ENCODE assay signal across 10 mouse cellular contexts in the genomic region with DNA sequence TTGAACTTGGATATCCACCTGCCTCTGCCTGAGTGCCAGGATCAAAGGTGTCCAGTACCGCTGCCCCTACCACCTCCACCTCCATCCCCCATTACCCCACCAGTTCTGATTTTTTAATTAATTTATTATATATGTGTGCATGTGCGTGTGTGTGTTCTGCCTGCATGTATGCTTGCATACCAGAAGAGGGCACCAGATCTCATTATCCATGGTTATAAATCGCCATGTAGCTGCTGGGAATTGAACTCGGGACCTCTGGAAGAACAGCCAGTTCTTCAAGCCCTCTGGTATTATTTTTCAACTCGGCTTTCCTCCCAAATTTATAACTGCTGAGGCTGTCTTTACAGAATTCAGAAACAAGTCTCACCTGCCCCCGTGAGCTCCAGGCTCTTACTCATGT. TPM values are rescaled to one million over a fixed set of nuclear protein-coding genes. Genes with fewer than 3 reads are reported as not detected.
DNase-seq lines count a peak whose midpoint lies in the region; ATAC-seq and TF ChIP-seq lines count a peak whose summit lies in the region.
"Had no signal": no experiment of that assay in that cellular context is flagged by ENCODE, and none has a peak within 500 bp of the region (broad histone marks: within the 10 kb centered on the region; RNA-seq: fewer than 3 reads in every experiment).

No protein-coding gene starts in this region.

- H3K9me3 ChIP-seq in kidney, embryonic 16.5 days (ENCODE audit: low read length), result no peaks in the 10 kb centered on the region
- H3K9me3 ChIP-seq in hindbrain, embryonic 16.5 days (ENCODE audit: control insufficient read depth, low read length), result no peaks in the 10 kb centered on the region
- no peaks in the 10 kb centered on the region for H3K9me3 ChIP-seq in midbrain, embryonic 16.5 days (replicated peaks; ENCODE audit: control insufficient read depth, low read length, poor library complexity, severe bottlenecking)

- 96% methylated on average over 6 of the region's 6 CpGs for WGBS in kidney, embryonic 16.5 days
- 97% methylated on average over 6 of the region's 6 CpGs for WGBS in hindbrain, embryonic 16.5 days
- 96% methylated on average over 6 of the region's 6 CpGs for WGBS in midbrain, embryonic 16.5 days

- H3K4me3 ChIP-seq in kidney, embryonic 16.5 days (ENCODE audit: low read length), result peak overlapping the region; percentile 89
- peak overlapping the region; percentile 85 for H3K4me3 ChIP-seq in bone marrow macrophage, adult 2 months (ENCODE audit: insufficient read depth, low read length)
- no peak overlapping the region for H3K4me3 ChIP-seq in hindbrain, embryonic 16.5 days (ENCODE audit: low read length)
- H3K4me3 ChIP-seq in midbrain, embryonic 16.5 days (ENCODE audit: low read depth, low read length), result peak overlapping the region; percentile 83

- no peak for TF ChIP-seq CTCF in bone marrow macrophage, adult 2 months (IDR thresholded peaks at IDR 0.05; ENCODE audit: low read depth, low read length)

- no peak for TF ChIP-seq POLR2A in bone marrow macrophage, adult 2 months (IDR thresholded peaks at IDR 0.05; ENCODE audit: borderline replicate concordance, low read depth, low read length)

- peaks cover 24% of the 10 kb centered on the region for H3K36me3 ChIP-seq in kidney, embryonic 16.5 days (ENCODE audit: insufficient read depth, low read length)
- H3K36me3 ChIP-seq in hindbrain, embryonic 16.5 days (ENCODE audit: control insufficient read depth, insufficient read depth, low read length), result peaks cover 17% of the 10 kb centered on the region
- peaks cover 18% of the 10 kb centered on the region for H3K36me3 ChIP-seq in midbrain, embryonic 16.5 days (ENCODE audit: control insufficient read depth, insufficient read depth, low read length)

- H3K9ac ChIP-seq in kidney, embryonic 16.5 days (replicated peaks; ENCODE audit: low read length), result peak overlapping the region; percentile 84; the same call in 1 of the 2 replicates
- no peak overlapping the region for H3K9ac ChIP-seq in hindbrain, embryonic 16.5 days (ENCODE audit: low read depth, low read length)
- H3K9ac ChIP-seq in midbrain, embryonic 16.5 days (ENCODE audit: low read depth, low read length), result no peak overlapping the region

- no peak for ATAC-seq in kidney, embryonic 16.5 days (ENCODE audit: low FRiP score, low TSS enrichment)
- ATAC-seq in hindbrain, embryonic 16.5 days, result no peak
- no peak for ATAC-seq in midbrain, embryonic 16.5 days

- no peaks in the 10 kb centered on the region for H3K27me3 ChIP-seq in kidney, embryonic 16.5 days (ENCODE audit: insufficient read depth, low read length)
- H3K27me3 ChIP-seq in hindbrain, embryonic 16.5 days (replicated peaks; ENCODE audit: control insufficient read depth, insufficient read depth, low read length), result no peaks in the 10 kb centered on the region
- no peaks in the 10 kb centered on the region for H3K27me3 ChIP-seq in midbrain, embryonic 16.5 days (ENCODE audit: control insufficient read depth, insufficient read depth, low read depth, low read length)

- H3K4me1 ChIP-seq in kidney, embryonic 16.5 days (ENCODE audit: insufficient read depth, low read length), result peaks cover 14% of the 10 kb centered on the region
- H3K4me1 ChIP-seq in bone marrow macrophage, adult 2 months (ENCODE audit: control insufficient read depth, insufficient read depth, low read length), result peaks cover 2% of the 10 kb centered on the region; the same call in 1 of the 2 replicates
- peaks cover 9% of the 10 kb centered on the region for H3K4me1 ChIP-seq in hindbrain, embryonic 16.5 days (ENCODE audit: control insufficient read depth, insufficient read depth, low read depth, low read length)
- H3K4me1 ChIP-seq in midbrain, embryonic 16.5 days (ENCODE audit: control insufficient read depth, insufficient read depth, low read length), result peaks cover 12% of the 10 kb centered on the region

- H3K4me2 ChIP-seq in kidney, embryonic 16.5 days (replicated peaks; ENCODE audit: low read depth, low read length), result peak overlapping the region; percentile 83
- peak overlapping the region; percentile 59 for H3K4me2 ChIP-seq in hindbrain, embryonic 16.5 days (ENCODE audit: low read length)
- peak overlapping the region; percentile 83 for H3K4me2 ChIP-seq in midbrain, embryonic 16.5 days (ENCODE audit: low read length)

- no peak for DNase-seq in kidney, postnatal 36 days
- no peak for DNase-seq in testis, postnatal 14 days (ENCODE audit: low spot score)
- no peak for DNase-seq in adrenal gland, postnatal 4 days (ENCODE audit: low spot score in 2 of 2)
- DNase-seq in layer of hippocampus, adult 8-10 months (ENCODE audit: low spot score in 2 of 2), result no peak
- DNase-seq: cerebellum, adult 2 months; thymus, adult 18-20 months had no signal

- H3K27ac ChIP-seq in kidney, embryonic 16.5 days (ENCODE audit: low read length), result no peak overlapping the region
- peak overlapping the region; percentile 59; the same call in 1 of the 2 replicates for H3K27ac ChIP-seq in bone marrow macrophage, adult 2 months (ENCODE audit: insufficient read depth, low read depth, low read length)
- H3K27ac ChIP-seq in hindbrain, embryonic 16.5 days (ENCODE audit: low read depth, low read length), result no peak overlapping the region
- H3K27ac ChIP-seq in midbrain, embryonic 16.5 days (ENCODE audit: low read length), result no peak overlapping the region

RNA-seq across cellular contexts. Expression of gene Wdr4, which starts 8.8 kb away (rescaled TPM):
- polyA plus RNA-seq in kidney, embryonic 16.5 days (2015; fragmentation: Nextera tagmentation; extraction: Ambion mirVana), result 51.6 and 57.8 TPM in 2 replicates
- polyA plus RNA-seq in bone marrow macrophage, adult 2 months (2012; ENCODE audit: insufficient read depth, insufficient read length, missing spikeins), result 11.3 and 13.8 TPM in 2 replicates
- polyA plus RNA-seq in hindbrain, embryonic 16.5 days (2015; fragmentation: Nextera tagmentation; extraction: Ambion mirVana), result 38.1 and 41.2 TPM in 2 replicates
- polyA plus RNA-seq in midbrain, embryonic 16.5 days (2015; fragmentation: Nextera tagmentation; extraction: Ambion mirVana), result 38.5 and 43.7 TPM in 2 replicates
- 10 to 100 TPM; 31.4 to 33.7 TPM for total RNA-seq in adrenal gland, postnatal 4 days (2021)
- total RNA-seq in layer of hippocampus, adult 8-10 months (2022), result 10 to 100 TPM; 20.3 to 32.1 (median 23.7) TPM

RNA-seq across cellular contexts. Expression of gene Ndufv3, which starts 9.0 kb away (rescaled TPM):
- 262 and 271 TPM in 2 replicates for polyA plus RNA-seq in kidney, embryonic 16.5 days (2015; fragmentation: Nextera tagmentation; extraction: Ambion mirVana)
- 132 and 146 TPM in 2 replicates for polyA plus RNA-seq in bone marrow macrophage, adult 2 months (2012; ENCODE audit: insufficient read depth, insufficient read length, missing spikeins)
- 431 and 478 TPM in 2 replicates for polyA plus RNA-seq in hindbrain, embryonic 16.5 days (2015; fragmentation: Nextera tagmentation; extraction: Ambion mirVana)
- 400 and 424 TPM in 2 replicates for polyA plus RNA-seq in midbrain, embryonic 16.5 days (2015; fragmentation: Nextera tagmentation; extraction: Ambion mirVana)
- total RNA-seq in adrenal gland, postnatal 4 days (2021), result 100 to 1,000 TPM; 359 to 397 TPM
- 100 to 1,000 TPM; 239 to 270 (median 244) TPM for total RNA-seq in layer of hippocampus, adult 8-10 months (2022)

RNA-seq across cellular contexts. Expression of gene Pknox1, which starts 53.6 kb away (rescaled TPM):
- polyA plus RNA-seq in kidney, embryonic 16.5 days (2015; fragmentation: Nextera tagmentation; extraction: Ambion mirVana), result 38.2 and 44.5 TPM in 2 replicates
- 14.3 and 18.6 TPM in 2 replicates for polyA plus RNA-seq in bone marrow macrophage, adult 2 months (2012; ENCODE audit: insufficient read depth, insufficient read length, missing spikeins)
- 33.0 and 35.1 TPM in 2 replicates for polyA plus RNA-seq in hindbrain, embryonic 16.5 days (2015; fragmentation: Nextera tagmentation; extraction: Ambion mirVana)
- polyA plus RNA-seq in midbrain, embryonic 16.5 days (2015; fragmentation: Nextera tagmentation; extraction: Ambion mirVana), result 18.8 and 25.0 TPM in 2 replicates
- total RNA-seq in adrenal gland, postnatal 4 days (2021), result 10 to 100 TPM; 22.0 to 26.7 TPM
- 10 to 100 TPM; 12.9 to 17.5 (median 15.9) TPM for total RNA-seq in layer of hippocampus, adult 8-10 months (2022)
